Mouse (Mus musculus): ENCODE measurements around the gene Morc4.

The Morc4 gene

GRCm38 (mm10) chrX:139870938-139871791 lies at the start of gene Morc4:
Morc4 (minus strand) TSS chrX:139871677.
- DNase-seq: peak; percentile 63

DNA sequence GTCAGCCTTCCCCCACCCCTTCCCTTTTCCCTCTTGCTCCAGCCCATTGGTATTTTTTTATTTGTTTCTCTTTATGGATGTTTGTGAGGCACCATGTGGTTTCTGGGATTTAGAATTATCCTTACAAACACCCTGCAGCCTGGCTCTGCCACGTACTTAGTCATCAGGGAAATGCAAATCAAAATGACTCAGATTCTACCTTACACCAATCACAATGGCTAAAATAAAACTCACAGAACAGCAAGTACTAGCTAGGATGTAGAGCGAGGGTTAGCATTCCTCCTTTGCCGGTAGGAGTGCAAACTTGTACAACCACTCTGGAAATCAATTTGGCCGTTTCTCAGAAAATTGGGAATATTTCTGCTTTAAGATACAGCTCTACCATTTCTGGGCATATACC lies 49.1 kb upstream of the Morc4 start:
- DNase-seq: no peak

DNA sequence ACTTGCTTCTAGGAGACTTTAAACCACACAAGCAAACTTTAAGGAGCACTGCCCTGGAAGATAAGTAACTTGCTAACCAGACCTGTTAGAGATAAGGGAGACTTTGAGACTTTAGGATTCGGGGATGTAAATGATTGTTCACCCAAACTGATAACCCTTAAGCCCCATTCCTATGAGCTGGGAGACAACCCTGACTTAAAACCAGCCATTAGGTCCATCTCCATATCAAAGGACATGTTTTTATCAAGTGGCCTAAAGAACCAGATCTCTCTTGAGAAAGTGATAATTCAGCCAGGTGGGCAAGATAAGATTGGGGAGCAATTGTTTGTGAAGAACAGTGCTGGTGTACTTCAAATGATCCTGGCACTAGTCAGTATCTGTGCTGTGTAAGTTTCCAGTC lies 19.9 kb upstream of the Morc4 start:
- DNase-seq: no peak

- DNase-seq: no peak
Measured at GRCm38 (mm10) chrX:139883221-139883620, 11.7 kb upstream of the Morc4 start.

DNA sequence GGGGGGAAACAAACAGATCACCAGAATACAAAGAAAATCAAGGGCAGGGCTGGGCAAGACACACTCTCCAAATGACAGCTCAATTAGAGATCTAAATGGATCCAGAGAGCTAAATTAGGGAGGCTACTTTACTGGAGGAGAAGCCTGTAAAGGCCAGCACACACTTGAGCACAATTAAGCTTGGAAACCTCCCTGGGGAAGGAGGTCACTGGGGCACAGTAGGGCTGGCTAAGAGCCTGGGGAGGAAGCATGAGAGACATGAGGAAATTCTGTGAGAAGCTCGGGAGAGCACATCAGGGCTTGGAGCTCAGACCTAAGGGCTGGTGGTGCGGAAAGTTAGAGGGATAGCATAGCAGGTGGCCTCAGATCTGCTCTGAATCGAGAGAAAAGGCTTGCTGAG lies 6.5 kb upstream of the Morc4 start:
- DNase-seq: no peak

- DNase-seq: no peak
Measured at GRCm38 (mm10) chrX:139877105-139877504, 5.6 kb upstream of the Morc4 start.

DNA sequence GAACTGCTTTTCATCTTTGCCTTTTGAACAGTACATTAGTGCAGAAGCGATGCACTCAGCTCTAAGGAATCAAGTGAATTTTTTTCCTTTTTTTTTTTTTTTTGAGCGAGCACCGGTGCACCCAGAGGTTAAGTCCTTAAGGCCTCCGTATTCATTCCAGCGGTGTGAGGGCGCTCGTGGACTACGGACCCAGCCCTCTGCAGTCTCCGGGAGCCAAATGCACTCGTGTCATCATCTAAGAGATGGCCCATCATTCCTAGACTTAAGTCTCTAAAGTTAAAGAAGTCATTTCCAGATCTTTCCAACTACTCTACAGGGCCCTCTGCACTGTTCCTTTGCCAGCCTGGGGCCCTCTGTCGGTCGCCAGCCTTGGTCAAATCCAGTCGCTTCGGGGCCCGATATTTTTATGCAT lies 1.2 kb downstream of the Morc4 start:
- peak; percentile 39 for DNase-seq

DNA sequence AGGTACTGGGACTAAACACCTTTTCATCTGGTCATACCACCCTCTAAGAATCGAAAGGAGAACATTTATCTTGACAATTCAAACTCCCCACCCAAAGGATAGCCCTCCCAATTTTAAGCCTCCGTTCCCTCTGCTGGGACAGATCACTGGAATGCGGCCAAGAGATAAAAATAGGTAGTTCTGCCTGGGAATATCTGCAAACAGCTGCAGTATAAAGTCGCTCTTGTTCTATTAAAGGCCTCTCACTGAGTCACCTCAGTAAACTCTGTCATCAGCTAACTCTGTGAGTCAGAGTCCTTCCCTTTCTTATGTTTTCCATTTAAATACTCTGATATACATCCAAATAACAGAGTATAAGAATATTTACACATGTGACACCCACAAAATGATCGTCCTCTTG lies 12.1 kb downstream of the Morc4 start:
- DNase-seq: no peak

- no peak for DNase-seq
Measured at GRCm38 (mm10) chrX:139854795-139855194, 16.7 kb downstream of the Morc4 start.

DNA sequence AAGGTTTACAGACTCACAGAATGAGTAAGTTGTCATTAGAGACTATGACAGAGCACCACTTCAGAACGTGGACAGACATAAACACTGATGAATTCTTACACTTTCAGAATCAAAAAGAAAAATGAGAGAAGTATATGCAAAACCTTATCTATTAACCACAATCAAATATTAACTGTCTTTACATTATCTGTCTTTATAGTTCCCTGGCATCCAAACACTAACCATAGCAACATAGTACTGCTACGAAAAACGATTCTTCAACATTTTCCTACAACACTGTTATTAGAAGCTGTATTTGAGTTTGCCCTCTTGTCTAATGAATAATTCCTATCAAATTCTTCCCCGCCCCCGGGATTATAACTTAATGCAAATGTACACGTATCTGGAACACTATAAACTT lies 30.4 kb downstream of the Morc4 start:
- DNase-seq: no peak

- peak; percentile 5 for DNase-seq
Measured at GRCm38 (mm10) chrX:139839057-139839456, 32.4 kb downstream of the Morc4 start.

GRCm38 (mm10) chrX:139832464-139832863 lies 39.0 kb downstream of the Morc4 start:
- peak; percentile 72 for DNase-seq

DNA sequence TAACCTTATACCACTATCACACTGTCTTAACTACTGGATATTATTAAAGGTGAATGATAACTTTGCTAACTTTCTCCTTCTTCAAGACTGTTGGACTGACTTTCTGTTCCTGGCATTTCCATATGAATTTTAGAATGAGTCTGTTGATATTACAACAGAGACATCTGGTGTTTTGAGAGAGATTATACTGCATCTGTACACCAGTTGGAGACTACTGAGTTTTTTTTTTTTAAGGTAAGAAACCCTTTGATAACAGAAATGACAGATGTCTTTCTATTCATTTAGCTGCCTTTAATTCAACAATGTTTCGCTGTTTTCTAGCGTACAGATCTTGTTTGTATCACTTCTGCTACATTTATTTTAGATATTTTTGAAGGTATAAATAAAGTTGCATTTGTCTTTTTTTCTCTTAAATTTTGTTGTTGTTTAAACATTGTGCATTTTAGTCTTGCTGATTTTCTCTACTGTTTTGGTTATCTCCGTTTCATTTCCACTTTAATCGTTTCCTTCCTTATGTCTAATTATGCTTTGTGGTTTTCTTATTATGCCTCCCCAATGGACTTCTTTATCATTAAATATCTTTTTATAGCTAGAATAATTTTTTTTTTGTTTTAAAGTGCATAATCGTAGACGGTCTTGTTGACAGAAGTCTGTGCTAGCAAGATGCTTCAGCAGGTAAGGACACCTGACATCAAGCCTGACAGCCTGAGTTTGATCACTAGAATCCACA lies 42.9 kb downstream of the Morc4 start:
- no peak for DNase-seq

DNA sequence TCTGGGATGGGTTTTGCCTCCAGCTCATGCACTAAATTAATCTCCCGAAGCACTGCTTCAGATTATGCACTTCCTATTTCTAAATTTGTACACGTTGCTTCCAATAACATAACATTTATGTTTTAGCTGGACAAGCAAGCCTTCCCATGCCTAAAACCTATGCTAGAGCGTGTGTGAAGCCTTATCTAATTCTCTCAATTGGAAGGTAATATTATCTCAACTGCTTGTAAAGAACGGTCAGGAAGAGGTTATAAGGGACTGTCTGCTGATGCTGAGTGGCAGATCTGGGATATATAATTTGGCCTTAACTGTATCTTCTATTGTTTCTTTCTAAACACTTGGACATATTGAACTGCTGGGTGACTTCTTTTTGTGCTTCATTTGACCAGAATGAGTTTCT lies 44.6 kb downstream of the Morc4 start:
- DNase-seq: no peak

- DNase-seq: no peak
Measured at GRCm38 (mm10) chrX:139825402-139825801, 46.1 kb downstream of the Morc4 start.

- no peak for DNase-seq
Measured at GRCm38 (mm10) chrX:139815201-139815600, 56.3 kb downstream of the Morc4 start.

DNA sequence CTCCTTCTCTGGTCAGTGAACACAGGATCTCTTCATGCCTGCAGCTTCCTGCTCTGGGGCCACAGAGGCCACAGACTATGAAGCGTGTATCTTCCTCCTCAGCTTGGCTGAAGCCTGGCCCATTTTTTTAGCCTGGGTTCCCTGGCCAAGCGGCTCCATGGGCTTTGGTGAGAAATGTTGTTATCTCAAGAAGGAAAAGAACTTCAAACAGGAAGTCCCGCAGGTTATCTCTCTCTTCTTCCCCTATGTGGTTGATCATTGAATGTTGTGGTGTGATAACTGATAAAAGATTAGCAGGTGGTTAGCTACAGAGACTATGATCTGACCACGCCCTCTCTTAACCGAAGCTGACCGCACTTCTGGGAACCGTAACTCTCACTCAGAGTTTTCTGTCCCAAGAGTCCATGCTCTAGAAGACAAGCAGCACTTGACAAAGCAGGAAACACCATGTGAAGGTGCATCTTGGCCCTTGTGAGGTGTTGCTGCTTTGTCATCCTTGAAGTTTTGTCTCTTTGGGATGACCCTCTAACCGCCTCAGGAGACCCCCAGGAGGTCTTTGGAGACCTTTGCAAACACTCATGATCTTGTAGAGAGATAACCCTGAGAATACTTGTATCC lies 57.4 kb downstream of the Morc4 start:
- no peak for DNase-seq

DNA sequence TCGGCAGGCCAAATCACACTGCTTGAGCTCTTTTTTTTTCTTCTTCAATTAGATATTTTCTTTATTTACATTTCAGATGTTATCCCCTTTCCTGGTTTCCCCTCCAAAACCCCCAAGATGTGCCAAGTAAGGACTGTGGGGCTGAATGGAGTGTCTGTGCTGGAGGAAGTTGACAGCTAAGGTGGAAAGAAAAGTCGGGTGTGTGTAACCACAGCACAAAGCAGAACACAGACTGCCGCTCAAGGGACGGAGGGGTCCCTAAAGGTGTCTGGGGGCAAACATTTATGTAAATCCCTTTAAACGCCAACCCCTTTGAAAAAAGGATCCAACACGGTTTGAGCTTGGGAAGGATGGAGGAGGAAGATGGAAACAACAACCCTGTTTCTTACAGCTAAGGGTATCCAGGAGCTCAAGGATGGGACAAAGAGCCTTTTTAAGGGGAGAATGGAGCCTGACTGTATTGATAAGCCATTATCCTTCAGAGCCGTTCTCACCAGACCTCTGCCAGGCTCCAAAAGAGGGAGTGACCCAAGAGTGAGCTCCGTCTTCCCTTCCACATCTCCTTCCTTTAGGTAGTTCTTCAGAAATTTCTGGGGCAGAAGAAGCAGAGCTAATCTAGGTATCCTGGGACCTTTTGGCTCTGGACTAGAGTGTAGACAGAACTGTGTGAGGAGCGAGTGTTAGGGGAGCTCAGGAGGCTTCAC lies 58.0 kb downstream of the Morc4 start:
- no peak for DNase-seq

DNA sequence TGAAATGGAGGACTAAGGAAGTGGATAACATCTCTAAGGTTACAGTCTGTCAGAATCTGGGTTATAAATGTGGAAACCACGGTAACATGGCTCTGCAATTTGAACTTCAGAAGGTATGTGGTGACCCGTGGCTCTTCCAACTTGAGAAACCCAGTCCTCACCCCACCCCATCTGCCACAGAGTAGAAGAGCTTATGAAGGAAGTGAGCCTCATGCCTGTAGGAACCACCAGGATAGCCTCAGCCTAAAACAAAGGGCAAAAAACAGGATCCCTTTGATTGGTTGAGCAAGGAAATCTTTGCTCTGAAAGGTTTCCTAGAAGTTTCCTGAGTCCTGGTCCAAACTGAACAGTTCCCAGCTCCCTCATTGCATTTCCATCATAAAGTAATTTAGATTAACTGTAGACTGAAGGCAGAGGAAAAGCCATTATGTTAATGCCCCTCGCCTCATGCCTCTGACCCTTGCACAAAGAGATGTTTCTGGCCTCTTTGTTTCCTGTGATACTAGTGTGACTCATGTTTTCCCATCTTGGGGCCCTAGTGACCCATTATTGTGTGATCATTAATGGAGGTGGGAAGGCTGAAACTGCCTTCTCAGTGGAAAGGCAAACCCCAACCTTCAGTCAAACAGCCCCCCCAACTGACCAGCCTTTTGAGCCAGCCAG lies 58.7 kb downstream of the Morc4 start:
- DNase-seq: no peak

DNA sequence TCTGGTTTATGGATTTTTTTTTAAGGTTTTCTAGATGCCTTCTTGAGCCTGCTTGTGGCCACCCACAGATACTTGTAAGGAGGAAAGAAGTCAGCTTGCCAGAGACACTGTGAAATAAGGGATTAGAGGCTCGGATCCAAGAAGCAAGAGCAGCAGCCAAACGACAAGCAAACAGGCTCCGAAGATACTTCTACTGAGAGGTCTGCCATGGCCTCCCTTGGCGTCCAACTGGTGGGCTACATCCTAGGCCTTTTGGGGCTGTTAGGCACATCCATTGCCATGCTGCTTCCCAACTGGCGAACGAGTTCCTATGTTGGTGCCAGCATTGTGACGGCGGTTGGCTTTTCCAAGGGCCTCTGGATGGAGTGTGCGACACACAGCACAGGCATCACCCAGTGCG lies 63.0 kb downstream of the Morc4 start:
- no peak for DNase-seq

DNA sequence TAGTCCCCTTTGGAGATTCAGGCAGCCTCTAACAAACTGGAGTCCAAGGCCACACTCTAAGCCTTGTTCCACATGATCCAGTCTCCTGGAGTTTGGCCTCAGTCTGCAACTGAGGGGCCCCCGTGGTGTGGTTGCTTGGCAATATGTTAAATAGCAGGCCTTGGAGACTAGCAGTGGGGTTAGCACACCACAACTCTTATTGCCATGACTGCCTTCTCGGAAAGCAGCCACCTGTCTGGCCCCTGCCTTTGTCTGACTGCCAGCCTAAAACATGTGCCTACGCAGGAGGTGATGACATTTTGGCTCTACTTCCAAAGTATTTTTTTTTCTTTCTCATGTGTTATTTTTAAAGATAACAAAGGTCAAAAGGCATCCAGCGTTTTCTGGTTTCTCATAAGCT lies 63.4 kb downstream of the Morc4 start:
- DNase-seq: no peak

DNA sequence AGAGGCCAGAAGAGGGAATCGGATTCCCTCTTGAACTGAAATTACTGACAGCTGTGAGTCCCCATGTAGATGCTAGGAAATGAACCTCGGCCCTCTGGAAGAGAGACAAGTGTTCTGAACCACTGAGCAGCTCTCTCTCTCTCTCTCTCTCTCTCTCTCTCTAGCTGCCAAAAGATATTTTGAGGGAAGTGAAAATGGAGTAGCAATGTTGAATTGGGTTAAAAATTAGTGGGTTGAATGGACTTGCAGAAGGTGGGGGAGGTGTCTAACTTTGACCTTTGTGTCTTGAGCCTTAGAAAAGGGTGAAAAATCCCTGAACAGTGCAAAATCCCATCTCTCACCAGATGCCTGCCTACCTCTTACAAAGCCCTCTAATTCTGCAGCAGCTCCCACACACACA lies 64.1 kb downstream of the Morc4 start:
- DNase-seq: no peak

DNA sequence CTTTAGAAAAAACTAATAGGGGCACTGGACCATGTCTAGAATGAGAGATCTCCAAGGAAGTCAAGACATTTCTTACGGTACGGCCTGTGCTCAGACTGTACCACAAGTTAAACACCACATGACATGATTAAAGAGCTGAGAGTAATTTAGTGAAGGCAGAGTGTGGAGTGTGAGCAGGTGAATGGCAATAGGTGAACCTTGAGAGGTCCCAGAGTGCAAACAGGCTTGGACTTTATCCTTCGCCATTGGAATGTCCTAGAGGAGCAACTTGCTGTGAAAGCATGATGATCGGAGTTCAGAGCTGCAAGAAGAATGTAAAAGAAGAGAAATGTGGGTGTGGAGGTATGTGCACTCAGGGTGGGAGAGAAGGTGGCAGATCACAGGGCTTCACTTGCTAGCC lies 65.6 kb downstream of the Morc4 start:
- no peak for DNase-seq
